Mouse (Mus musculus) liver, adult 2 months (tissue): Measurements from ENCODE around the gene Alx3.

Experiments
- CTCF ChIP-seq: fragments of 200-500 bp; IDR thresholded peaks from 2 replicates; pipeline ENCODE4 v1.5.1; 2011; ENCODE audit warnings: low read depth, low read length, control low read depth
- POLR2A ChIP-seq: fragments of 200-500 bp; IDR thresholded peaks from 2 replicates; pipeline ENCODE4 v1.6.1; 2011; ENCODE audit warnings: low read length, control low read depth; ENCODE audit not compliant: insufficient read depth; ENCODE audit errors: extremely low read depth

DNA sequence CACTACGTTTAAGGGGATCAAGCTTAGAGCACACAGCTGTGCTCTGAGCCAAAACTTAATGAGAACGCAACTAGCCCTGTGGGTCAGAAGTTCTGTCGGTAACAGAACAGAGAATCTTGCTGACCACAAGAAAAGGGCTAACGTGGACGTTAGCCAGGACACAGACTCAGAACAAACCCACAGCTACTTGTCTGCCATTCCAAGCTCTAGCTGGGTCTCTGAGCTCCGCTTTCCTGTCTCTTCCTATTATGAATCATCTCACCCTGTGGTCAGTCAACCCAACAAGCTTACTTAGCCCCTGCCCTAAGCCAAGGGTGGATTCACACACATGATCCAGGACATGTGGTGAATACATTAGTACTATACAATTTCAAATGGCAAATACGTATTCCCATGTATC lies 27.1 kb upstream of the Alx3 start:
- TF ChIP-seq CTCF (no peak), POLR2A (no peak)
